Mouse (Mus musculus) monocyte, adult 59 days (primary cell): Measurements from ENCODE around the gene Gga1. TPM values are rescaled to one million over a fixed set of nuclear protein-coding genes. Genes with fewer than 3 reads are reported as not detected.

ENCODE experiments used
- total RNA-seq, 2 experiments: library from RNA; stranded (reverse); gene quantifications; one replicate each; pipeline ENCODE4 v1.2.4; 2023

Gga1 gene
- 100 to 1,000 TPM; 103 TPM for total RNA-seq

DNA sequence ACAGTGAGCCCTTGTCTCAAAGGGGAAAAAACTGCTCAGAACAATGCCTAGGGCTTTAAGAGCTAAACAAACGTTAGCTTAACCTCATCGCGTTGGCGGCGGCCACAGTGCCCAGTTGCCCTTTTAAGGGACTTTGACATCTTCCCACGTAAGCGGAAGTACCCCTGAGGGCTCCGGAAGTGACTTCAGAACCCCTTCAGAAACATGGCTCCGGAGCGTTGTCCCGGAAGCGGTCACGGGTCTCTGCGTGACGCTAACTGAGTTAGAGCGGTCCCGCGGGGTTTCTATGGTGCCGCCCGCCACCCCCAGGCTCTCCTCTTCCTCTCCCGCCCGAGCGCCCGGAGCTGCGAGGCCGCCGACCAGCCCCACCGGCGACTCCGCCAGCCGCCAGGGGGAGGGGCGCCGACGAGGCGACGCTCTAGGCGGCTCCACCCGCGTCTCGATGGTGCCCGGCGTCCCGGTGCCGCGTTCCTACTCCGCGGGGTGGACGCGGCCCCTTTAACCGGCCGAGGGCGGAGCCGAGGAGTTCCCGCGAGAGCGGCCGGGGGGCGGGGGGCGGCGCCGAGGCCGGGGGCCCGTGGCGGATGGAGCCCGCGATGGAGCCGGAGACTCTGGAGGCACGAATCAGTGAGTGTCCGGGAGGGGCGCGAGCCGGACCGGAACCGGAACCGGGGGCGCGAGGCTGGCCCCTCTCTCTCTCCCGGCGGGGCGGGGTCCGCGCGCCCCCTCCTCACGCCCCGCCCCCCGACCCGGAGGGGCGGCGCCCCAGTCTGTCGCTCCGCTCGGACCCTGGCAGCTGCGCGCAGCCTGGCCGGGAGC lies at the start of gene Gga1:
Gene Gga1 (plus strand): TSS at position 200 of the 819 bp plus-strand sequence.

DNA sequence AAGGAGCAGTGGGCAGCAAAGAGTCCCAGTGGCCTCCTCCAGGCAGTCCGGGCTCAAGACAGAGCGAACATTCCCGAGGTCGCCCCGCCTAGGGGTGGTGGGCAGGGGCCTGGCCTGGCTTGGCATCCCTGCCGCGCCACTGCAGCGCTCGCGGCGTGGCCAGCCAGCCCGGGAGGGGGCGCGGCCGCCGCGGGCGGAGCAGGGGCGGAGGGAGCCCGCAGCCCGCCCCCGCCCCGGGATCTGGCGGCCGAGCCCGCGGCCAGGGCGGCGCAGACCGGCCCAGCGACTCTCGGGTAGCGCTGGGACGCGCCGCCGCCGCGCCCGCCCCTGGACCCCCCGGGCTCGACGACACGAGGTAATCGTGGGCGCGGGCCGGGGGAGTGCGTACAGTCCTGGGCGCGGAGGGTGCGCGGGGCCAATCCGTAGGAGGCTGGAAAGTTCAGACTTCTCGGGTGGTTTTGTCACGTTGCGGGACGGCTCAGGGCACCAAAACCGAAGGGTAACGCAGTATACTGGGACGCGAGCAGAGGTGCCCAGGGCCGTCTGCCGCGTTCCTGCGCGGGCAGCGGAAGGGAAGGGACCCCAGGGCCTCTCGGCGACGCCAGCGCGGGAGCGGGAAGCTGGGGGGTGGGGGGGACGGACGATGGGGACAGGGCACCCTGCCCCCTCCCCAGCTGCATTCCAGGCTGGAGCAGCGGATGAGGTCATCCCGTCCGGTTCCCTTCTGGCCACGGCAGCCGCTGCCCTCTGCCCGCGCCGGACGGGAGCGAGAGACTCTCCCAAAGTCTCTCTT lies 34.4 kb upstream of the Gga1 start, which contains the start of gene Cdc42ep1:
Gene Cdc42ep1 (plus strand): TSS at position 254 of the 793 bp plus-strand sequence.

GRCm38 (mm10) chr15:78855303-78855965 lies 21.6 kb upstream of the Gga1 start, which contains the start of gene Lgals2:
Gene Lgals2 (minus strand): TSS chr15:78855529.

GRCm38 (mm10) chr15:78899409-78899739 lies 22.4 kb downstream of the Gga1 start, which contains the start of gene Gm49510:
Gene Gm49510 (plus strand): TSS chr15:78899667.

GRCm38 (mm10) chr15:78899740-78900584 lies 23.0 kb downstream of the Gga1 start, which contains the start of gene Sh3bp1:
Gene Sh3bp1 (plus strand): TSS chr15:78899768.

DNA sequence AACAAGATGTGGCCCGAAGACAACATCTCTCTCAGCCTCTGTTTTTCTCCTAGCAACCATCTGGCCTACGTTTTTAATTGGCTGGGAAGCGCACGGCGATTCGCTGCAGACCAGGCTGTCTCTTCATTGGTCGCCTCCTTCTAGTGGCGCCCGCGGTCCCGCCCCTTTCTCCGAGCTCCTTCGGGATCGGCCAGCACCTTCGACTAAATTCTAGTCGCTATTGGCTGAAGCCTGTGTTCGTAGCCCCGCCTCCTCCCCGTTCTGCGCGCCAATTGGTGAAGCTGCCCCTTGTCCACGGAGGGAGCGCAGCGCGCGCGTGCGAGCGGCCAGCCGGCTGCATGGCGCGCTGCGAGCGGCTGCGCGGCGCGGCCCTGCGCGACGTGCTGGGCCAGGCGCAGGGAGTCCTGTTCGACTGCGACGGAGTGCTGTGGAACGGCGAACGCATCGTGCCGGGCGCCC lies 36.7 kb downstream of the Gga1 start, which contains the start of gene Pdxp:
Gene Pdxp (plus strand): TSS at position 288 of the 459 bp plus-strand sequence.

GRCm38 (mm10) chr15:78926021-78926919 lies 49.3 kb downstream of the Gga1 start, which contains the start of gene Lgals1:
Gene Lgals1 (plus strand): TSS chr15:78926725.

GRCm38 (mm10) chr15:78934784-78935320 lies 57.9 kb downstream of the Gga1 start, which contains the start of gene Nol12:
Gene Nol12 (plus strand): TSS chr15:78934933.

Other genes with a start within 250 kb of the Gga1 start
- gene Elfn2, start 158.4 kb upstream of the Gga1 start, total RNA-seq: not detected
- gene Mfng, start 103.7 kb upstream of the Gga1 start, total RNA-seq: 10 to 100 TPM; 51.2 to 57.9 TPM
- 10 to 100 TPM; 14.9 to 15.0 TPM for gene Card10, start 74.1 kb upstream of the Gga1 start, total RNA-seq
- not detected for gene Cdc42ep1, start 34.6 kb upstream of the Gga1 start, total RNA-seq
- not detected for gene Lgals2, start 21.7 kb upstream of the Gga1 start, total RNA-seq
- under 1 TPM in 1 of 2 experiments, not detected in 1; 0.49 TPM for gene Gm49510, start 22.5 kb downstream of the Gga1 start, total RNA-seq
- gene Sh3bp1, start 22.6 kb downstream of the Gga1 start, total RNA-seq: 100 to 1,000 TPM; 271 to 290 TPM
- gene Pdxp, start 36.7 kb downstream of the Gga1 start, total RNA-seq: 1 to 10 TPM; 2.1 to 2.8 TPM
- 100 to 1,000 TPM; 166 to 215 TPM for gene Lgals1, start 49.5 kb downstream of the Gga1 start, total RNA-seq
- gene Nol12, start 57.7 kb downstream of the Gga1 start, total RNA-seq: 10 to 100 TPM; 27.1 to 27.5 TPM
- gene Triobp, start 70.5 kb downstream of the Gga1 start, total RNA-seq: 10 to 100 TPM; 47.8 to 54.4 TPM
- gene H1f0, start 151.3 kb downstream of the Gga1 start, total RNA-seq: 10 to 100 TPM; 41.2 to 48.2 TPM
- not detected for gene Galr3, start 164.7 kb downstream of the Gga1 start, total RNA-seq
- 10 to 100 TPM; 14.7 to 17.8 TPM for gene Ankrd54, start 185.7 kb downstream of the Gga1 start, total RNA-seq
- 10 to 100 TPM; 90.7 to 95.1 TPM for gene Eif3l, start 198.0 kb downstream of the Gga1 start, total RNA-seq
- gene Micall1, start 231.7 kb downstream of the Gga1 start, total RNA-seq: 10 to 100 TPM; 13.9 to 16.0 TPM